Mouse (Mus musculus): ENCODE measurements at regions not wholly inside any gene's neighbourhood (a gene's known extent, or its start where the extent isn't known, plus 50 kb on each side); places are given as distances from the start of the nearest gene placed in this dataset.
A peak's percentile ranks its signal among the peaks of the same experiment; 100 is the strongest.

- H3K27me3 ChIP-seq (replicated peaks; ENCODE audit: control insufficient read depth, insufficient read depth, low read length) = no peaks in the 10 kb centered on the region
- no peaks in the 10 kb centered on the region for H3K9me3 ChIP-seq (ENCODE audit: control insufficient read depth, low read length)
- H3K4me1 ChIP-seq (replicated peaks; ENCODE audit: control insufficient read depth, insufficient read depth, low read length) = peaks cover 15% of the 10 kb centered on the region
- H3K4me2 ChIP-seq (ENCODE audit: low read length) = no peak overlapping the region
- no peaks in the 10 kb centered on the region for H3K36me3 ChIP-seq (ENCODE audit: control insufficient read depth, insufficient read depth)
- no peak overlapping the region for H3K9ac ChIP-seq (replicated peaks; ENCODE audit: low read depth, low read length)
- H3K4me3 ChIP-seq (replicated peaks; ENCODE audit: low read length) = no peak overlapping the region
- ATAC-seq = peak; percentile 55
- WGBS = 6% methylated on average over 7 of the region's 7 CpGs
- H3K27ac ChIP-seq (ENCODE audit: low read length) = no peak overlapping the region
These were observed 51.0 kb upstream of the Wnt11 start for GRCm38 (mm10) chr7:98783954-98784353.

- H3K4me1 ChIP-seq (replicated peaks; ENCODE audit: control insufficient read depth, insufficient read depth, low read length) = peaks cover 15% of the 10 kb centered on the region
- 41% methylated on average over 15 of the region's 15 CpGs for WGBS
- no peaks in the 10 kb centered on the region for H3K9me3 ChIP-seq (ENCODE audit: control insufficient read depth, low read length)
- no peak overlapping the region for H3K27ac ChIP-seq (ENCODE audit: low read length)
- no peaks in the 10 kb centered on the region for H3K36me3 ChIP-seq (ENCODE audit: control insufficient read depth, insufficient read depth)
- no peaks in the 10 kb centered on the region for H3K27me3 ChIP-seq (replicated peaks; ENCODE audit: control insufficient read depth, insufficient read depth, low read length)
- H3K4me3 ChIP-seq (replicated peaks; ENCODE audit: low read length) = no peak overlapping the region
- H3K9ac ChIP-seq (replicated peaks; ENCODE audit: low read depth, low read length) = no peak overlapping the region
- no peak overlapping the region for H3K4me2 ChIP-seq (ENCODE audit: low read length)
- peak; percentile 18; the same call in 1 of the 2 replicates for ATAC-seq
These were observed 50.5 kb upstream of the Wnt11 start for GRCm38 (mm10) chr7:98784369-98784931.
